Mouse (Mus musculus): ENCODE data around the gene Abca12. TPM values are rescaled to one million over a fixed set of nuclear protein-coding genes. Genes with fewer than 3 reads are reported as not detected.

Gene Abca12
- polyA plus RNA-seq, 1 experiment from 2014 or later = not detected

GRCm38 (mm10) chr1:71338548-71339340, 76.0 kb downstream of the Abca12 start:
- DNase-seq (ENCODE audit: low spot score) = no peak

- no peak for DNase-seq (ENCODE audit: low spot score)
Observed at GRCm38 (mm10) chr1:71330349-71330748, 84.4 kb downstream of the Abca12 start.

- no peak for DNase-seq (ENCODE audit: low spot score)
Observed at GRCm38 (mm10) chr1:71312171-71312570, 102.5 kb downstream of the Abca12 start.

- DNase-seq (ENCODE audit: low spot score) = no peak
Observed at GRCm38 (mm10) chr1:71310614-71311013, 104.1 kb downstream of the Abca12 start.

GRCm38 (mm10) chr1:71307362-71307761, 107.3 kb downstream of the Abca12 start:
- no peak for DNase-seq (ENCODE audit: low spot score)

- no peak for DNase-seq (ENCODE audit: low spot score)
Observed at GRCm38 (mm10) chr1:71306196-71306595, 108.5 kb downstream of the Abca12 start.

GRCm38 (mm10) chr1:71304588-71304987, 110.1 kb downstream of the Abca12 start:
- no peak for DNase-seq (ENCODE audit: low spot score)

- no peak for DNase-seq (ENCODE audit: low spot score)
Observed at GRCm38 (mm10) chr1:71297021-71297420, 117.7 kb downstream of the Abca12 start.

- DNase-seq (ENCODE audit: low spot score) = no peak
Observed at GRCm38 (mm10) chr1:71296585-71296984, 118.1 kb downstream of the Abca12 start.

GRCm38 (mm10) chr1:71291917-71292316, 122.8 kb downstream of the Abca12 start:
- DNase-seq (ENCODE audit: low spot score) = no peak

GRCm38 (mm10) chr1:71289511-71289910, 125.2 kb downstream of the Abca12 start:
- DNase-seq (ENCODE audit: low spot score) = peak; percentile 38

- DNase-seq (ENCODE audit: low spot score) = no peak
Observed at GRCm38 (mm10) chr1:71276940-71277339, 137.8 kb downstream of the Abca12 start.

- DNase-seq (ENCODE audit: low spot score) = no peak
Observed at GRCm38 (mm10) chr1:71272550-71272949, 142.2 kb downstream of the Abca12 start.

- DNase-seq (ENCODE audit: low spot score) = no peak
Observed at GRCm38 (mm10) chr1:71272077-71272476, 142.6 kb downstream of the Abca12 start.

GRCm38 (mm10) chr1:71270083-71270482, 144.6 kb downstream of the Abca12 start:
- no peak for DNase-seq (ENCODE audit: low spot score)

- DNase-seq (ENCODE audit: low spot score) = no peak
Observed at GRCm38 (mm10) chr1:71266630-71267029, 148.1 kb downstream of the Abca12 start.

- DNase-seq (ENCODE audit: low spot score) = no peak
Observed at GRCm38 (mm10) chr1:71263532-71263931, 151.2 kb downstream of the Abca12 start.

GRCm38 (mm10) chr1:71244647-71245046, 170.1 kb downstream of the Abca12 start:
- DNase-seq (ENCODE audit: low spot score) = no peak

- no peak for DNase-seq (ENCODE audit: low spot score)
Observed at GRCm38 (mm10) chr1:71241396-71241795, 173.3 kb downstream of the Abca12 start.

GRCm38 (mm10) chr1:71239586-71239985, 175.1 kb downstream of the Abca12 start:
- no peak for DNase-seq (ENCODE audit: low spot score)

GRCm38 (mm10) chr1:71235335-71235734, 179.4 kb downstream of the Abca12 start:
- no peak for DNase-seq (ENCODE audit: low spot score)

- no peak for DNase-seq (ENCODE audit: low spot score)
Observed at GRCm38 (mm10) chr1:71231211-71231610, 183.5 kb downstream of the Abca12 start.

- DNase-seq (ENCODE audit: low spot score) = no peak
Observed at GRCm38 (mm10) chr1:71203581-71203980, 211.1 kb downstream of the Abca12 start.

Measured in thymus, postnatal 0 days (tissue).